Mouse (Mus musculus) liver, embryonic 11.5 days (tissue): ENCODE measurements around the gene Rrp15. TPM values are rescaled to one million over a fixed set of nuclear protein-coding genes. Genes with fewer than 3 reads are reported as not detected.

ENCODE experiments used
- ATAC-seq: fragments of 200-750 bp; cut with Nextera tagmentation; replicated peaks from 2 replicates; pipeline ENCODE4 v1.8.0; 2017; ENCODE audit warnings: moderate number of reproducible peaks, mild to moderate bottlenecking, moderate TSS enrichment, moderate library complexity; ENCODE audit not compliant: low FRiP score
- DNase-seq: peaks from one replicate; pipeline ENCODE4 v3.0.0-alpha.2; 2017; ENCODE audit warnings: low spot score
- H3K27ac ChIP-seq: fragments of 300-500 bp; sonication (generic); 2 replicates; pipeline ENCODE4 v1.5.1; 2014; ENCODE audit warnings: mild to moderate bottlenecking, low read depth, low read length, control low read depth
- H3K27me3 ChIP-seq: fragments of 300-500 bp; sonication (generic); replicated peaks from 2 replicates; pipeline ENCODE4 v1.6.1; 2014; ENCODE audit warnings: low read length, mixed read lengths; ENCODE audit not compliant: control insufficient read depth, insufficient read depth
- H3K36me3 ChIP-seq: fragments of 300-500 bp; sonication (generic); 2 replicates; pipeline ENCODE4 v1.6.1; 2014; ENCODE audit warnings: mild to moderate bottlenecking, low read length, moderate library complexity, mixed read lengths; ENCODE audit not compliant: control insufficient read depth, insufficient read depth
- H3K4me1 ChIP-seq: fragments of 300-500 bp; sonication (generic); replicated peaks from 2 replicates; pipeline ENCODE4 v1.6.1; 2014; ENCODE audit warnings: low read length, mixed read lengths; ENCODE audit not compliant: control insufficient read depth, insufficient read depth
- H3K4me2 ChIP-seq: fragments of 300-500 bp; sonication (generic); 2 replicates; pipeline ENCODE4 v1.6.1; 2014; ENCODE audit warnings: mild to moderate bottlenecking, control low read depth, moderate library complexity
- H3K4me3 ChIP-seq: fragments of 300-500 bp; sonication (generic); 2 replicates; pipeline ENCODE4 v1.5.1; 2014; ENCODE audit warnings: low read depth, low read length, control low read depth
- H3K9ac ChIP-seq: fragments of 300-500 bp; sonication (generic); 2 replicates; pipeline ENCODE4 v1.6.1; 2014; ENCODE audit warnings: low read depth, low read length, control low read depth
- H3K9me3 ChIP-seq: fragments of 300-500 bp; sonication (generic); 2 replicates; pipeline ENCODE4 v1.6.1; 2016; ENCODE audit warnings: low read length, inconsistent platforms, mixed read lengths; ENCODE audit not compliant: control insufficient read depth
- WGBS: fragments of 180-500 bp; shearing (Covaris S2); extraction: QIAGEN DNeasy Blood & Tissue Kit; methylation state at CpG from one replicate; pipeline ENCODE4 v1.1.7; 2014; 5-methylcytosine and 5-hydroxymethylcytosine counted together
- polyA plus RNA-seq: library from polyadenylated mRNA; unstranded; fragments of >200 nt; fragmentation: Nextera tagmentation; extraction: Ambion mirVana; gene quantifications from 2 replicates; pipeline ENCODE4 v1.2.1, GENCODE M21; 2014

The Rrp15 gene
- polyA plus RNA-seq, 1 experiment from 2014 or later: 100 TPM

GRCm38 (mm10) chr1:186703980-186704701 is 45.0 kb downstream of the Rrp15 start:
- Histone ChIP-seq H3K4me2 (peak overlapping the region; percentile 86), H3K4me1 (peaks cover 4% of the 10 kb centered on the region), H3K27me3 (peaks cover 26% of the 10 kb centered on the region), H3K27ac (peak overlapping the region; percentile 2; the same call in 1 of the 2 replicates), H3K4me3 (peak overlapping the region; percentile 52), H3K9ac (peak overlapping the region; percentile 21), H3K36me3 (no peaks in the 10 kb centered on the region; the same call in 1 of the 2 replicates), H3K9me3 (no peaks in the 10 kb centered on the region)
- ATAC-seq (no peak), DNase-seq (peak; percentile 58)
- WGBS: under 1% methylated on average over 36 of the region's 36 CpGs

GRCm38 (mm10) chr1:186703256-186703979 is 45.7 kb downstream of the Rrp15 start:
- H3K4me2 ChIP-seq: peak overlapping the region; percentile 86
- 1% methylated on average over 15 of the region's 15 CpGs for WGBS
- peak overlapping the region; percentile 21; the same call in 1 of the 2 replicates for H3K9ac ChIP-seq
- peak overlapping the region; percentile 52 for H3K4me3 ChIP-seq
- no peak for ATAC-seq
- no peaks in the 10 kb centered on the region; the same call in 1 of the 2 replicates for H3K36me3 ChIP-seq
- no peaks in the 10 kb centered on the region for H3K9me3 ChIP-seq
- peaks cover 26% of the 10 kb centered on the region for H3K27me3 ChIP-seq
- H3K27ac ChIP-seq: peak overlapping the region; percentile 2; the same call in 1 of the 2 replicates
- peak; percentile 35 for DNase-seq
- H3K4me1 ChIP-seq: peaks cover 4% of the 10 kb centered on the region

- Histone ChIP-seq H3K36me3 (no peaks in the 10 kb centered on the region; the same call in 1 of the 2 replicates), H3K27ac (no peak overlapping the region), H3K27me3 (peaks cover 26% of the 10 kb centered on the region), H3K4me1 (peaks cover 4% of the 10 kb centered on the region), H3K4me2 (peak overlapping the region; percentile 86), H3K4me3 (peak overlapping the region; percentile 52), H3K9ac (no peak overlapping the region), H3K9me3 (no peaks in the 10 kb centered on the region)
- no peak for ATAC-seq
- no peak for DNase-seq
- 31% methylated on average over 15 of the region's 15 CpGs for WGBS
Observed at GRCm38 (mm10) chr1:186702391-186703255, 46.5 kb downstream of the Rrp15 start.

- H3K27ac ChIP-seq: no peak overlapping the region
- no peak overlapping the region for H3K4me2 ChIP-seq
- no peak for DNase-seq
- H3K4me3 ChIP-seq: no peak overlapping the region
- H3K4me1 ChIP-seq: peaks cover 4% of the 10 kb centered on the region
- H3K9me3 ChIP-seq: no peaks in the 10 kb centered on the region
- H3K27me3 ChIP-seq: peaks cover 26% of the 10 kb centered on the region
- ATAC-seq: no peak
- no peaks in the 10 kb centered on the region for H3K36me3 ChIP-seq
- no peak overlapping the region for H3K9ac ChIP-seq
- WGBS: 64% methylated on average over 8 of the region's 8 CpGs
Observed at GRCm38 (mm10) chr1:186701206-186701905, 47.8 kb downstream of the Rrp15 start.

- WGBS: 79% methylated on average over 3 of the region's 3 CpGs
- H3K9me3 ChIP-seq: no peaks in the 10 kb centered on the region
- DNase-seq (no peak), ATAC-seq (no peak)
- no peak overlapping the region for H3K4me2 ChIP-seq
- H3K4me1 ChIP-seq: no peaks in the 10 kb centered on the region; the same call in 1 of the 2 replicates
- H3K27ac ChIP-seq: no peak overlapping the region
- no peak overlapping the region for H3K4me3 ChIP-seq
- peaks cover 20% of the 10 kb centered on the region for H3K27me3 ChIP-seq
- H3K36me3 ChIP-seq: no peaks in the 10 kb centered on the region
- no peak overlapping the region for H3K9ac ChIP-seq
Observed at GRCm38 (mm10) chr1:186700496-186700895, 48.7 kb downstream of the Rrp15 start.

GRCm38 (mm10) chr1:186698583-186699338 is 50.4 kb downstream of the Rrp15 start:
- Histone ChIP-seq H3K27me3 (peaks cover 3% of the 10 kb centered on the region), H3K36me3 (no peaks in the 10 kb centered on the region), H3K9me3 (no peaks in the 10 kb centered on the region), H3K4me3 (no peak overlapping the region), H3K4me2 (no peak overlapping the region), H3K9ac (no peak overlapping the region), H3K4me1 (no peaks in the 10 kb centered on the region), H3K27ac (no peak overlapping the region)
- 70% methylated on average over 15 of the region's 15 CpGs for WGBS
- no peak for ATAC-seq
- DNase-seq: no peak

- H3K9me3 ChIP-seq: no peaks in the 10 kb centered on the region
- 68% methylated on average over 9 of the region's 9 CpGs for WGBS
- ATAC-seq: no peak
- H3K27me3 ChIP-seq: no peaks in the 10 kb centered on the region; the same call in 1 of the 2 replicates
- DNase-seq: no peak
- H3K4me3 ChIP-seq: no peak overlapping the region
- H3K9ac ChIP-seq: no peak overlapping the region
- H3K36me3 ChIP-seq: no peaks in the 10 kb centered on the region
- H3K27ac ChIP-seq: no peak overlapping the region
- H3K4me2 ChIP-seq: no peak overlapping the region
- H3K4me1 ChIP-seq: no peaks in the 10 kb centered on the region
Observed at GRCm38 (mm10) chr1:186696231-186696630, 52.9 kb downstream of the Rrp15 start.
